Mouse (Mus musculus) thymus, postnatal 14 days (tissue): ENCODE measurements around the gene Rabep2.

Experiments
- DNase-seq: peaks from one replicate; pipeline ENCODE4 v3.0.0; 2021

The Rabep2 gene

GRCm38 (mm10) chr7:126434726-126435125 lies 6.2 kb downstream of the Rabep2 start:
- no peak for DNase-seq

DNA sequence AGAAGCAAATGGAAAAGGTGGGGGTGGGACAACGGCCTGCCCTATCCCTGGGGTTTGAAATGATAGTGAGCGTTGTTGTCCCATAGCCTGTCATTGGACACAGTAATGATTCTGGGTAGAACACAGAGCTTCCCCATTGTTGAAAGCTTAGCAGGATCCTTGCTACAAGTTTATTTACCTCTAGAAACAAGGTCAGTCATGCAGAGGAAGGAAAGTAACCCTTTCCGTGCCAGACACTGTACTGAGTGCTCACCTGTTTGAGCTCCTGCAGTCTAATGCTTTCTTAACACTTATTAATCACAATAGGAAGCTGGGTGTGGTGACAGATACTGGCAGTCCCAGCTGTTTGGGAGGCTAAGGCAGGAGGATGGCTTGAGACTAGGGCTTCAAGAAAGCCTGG lies 7.2 kb downstream of the Rabep2 start:
- no peak for DNase-seq

- peak; percentile 67 for DNase-seq
Observed at GRCm38 (mm10) chr7:126436851-126437250, 8.3 kb downstream of the Rabep2 start.

DNA sequence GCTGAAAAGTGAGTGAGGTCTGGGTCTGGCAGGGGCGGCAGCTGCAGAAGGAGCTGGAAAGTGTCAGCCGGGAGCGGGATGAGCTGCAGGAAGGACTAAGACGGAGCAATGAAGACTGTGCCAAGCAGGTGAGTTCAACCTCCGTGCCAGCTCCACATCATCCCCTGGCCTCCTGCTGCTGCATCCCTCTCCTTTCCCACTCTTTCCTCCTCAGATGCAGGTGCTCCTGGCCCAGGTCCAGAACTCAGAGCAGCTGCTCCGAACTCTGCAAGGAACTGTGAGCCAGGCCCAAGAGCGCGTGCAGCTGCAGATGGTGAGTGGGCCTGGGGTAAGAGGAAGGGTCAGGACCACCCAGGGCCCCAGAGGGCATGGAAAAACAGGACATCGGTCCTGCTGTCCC lies 11.6 kb downstream of the Rabep2 start:
- DNase-seq, result no peak

DNA sequence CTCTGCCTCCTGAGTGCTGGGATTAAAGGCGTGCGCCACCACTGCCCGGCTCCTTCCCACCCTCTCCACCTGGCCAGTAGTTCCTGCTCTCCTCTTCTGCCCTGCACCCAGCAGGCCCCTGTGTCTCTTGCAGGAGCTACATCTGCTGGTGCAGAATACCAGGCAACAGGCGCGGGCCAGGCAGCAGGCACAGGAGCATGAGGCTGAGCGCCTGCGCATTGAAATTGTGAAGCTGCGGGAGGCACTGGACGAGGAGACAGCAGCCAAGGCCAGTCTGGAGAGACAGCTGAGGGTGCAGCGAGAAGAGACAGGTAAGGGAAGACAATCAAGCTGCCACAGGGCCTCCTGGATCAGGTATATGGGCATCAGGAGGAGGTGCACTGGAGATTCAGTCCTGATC lies 15.4 kb downstream of the Rabep2 start:
- no peak for DNase-seq

- DNase-seq, result no peak
Observed at GRCm38 (mm10) chr7:126444536-126444935, 16.0 kb downstream of the Rabep2 start.

GRCm38 (mm10) chr7:126445104-126445815 lies 16.7 kb downstream of the Rabep2 start:
- no peak for DNase-seq

DNA sequence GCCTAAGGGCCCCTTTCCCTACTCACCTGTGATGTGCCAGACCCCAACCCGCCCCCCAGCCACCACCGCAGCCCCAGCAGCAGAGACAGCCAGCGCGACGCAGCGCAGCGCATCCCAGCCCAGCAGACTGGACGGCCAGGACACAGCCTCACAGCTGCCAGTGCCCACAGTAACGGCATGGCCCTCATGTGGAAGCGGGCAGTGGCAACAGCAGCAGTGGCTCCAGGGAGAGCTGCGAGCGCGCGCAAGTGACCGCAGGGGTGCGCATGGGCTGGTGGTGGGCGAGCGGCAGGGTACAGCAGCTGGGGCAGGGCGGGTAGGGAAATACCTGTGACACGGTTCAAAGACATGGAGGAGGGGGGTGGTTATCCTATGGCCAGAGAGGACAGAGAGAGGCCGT lies 17.7 kb downstream of the Rabep2 start:
- no peak for DNase-seq

DNA sequence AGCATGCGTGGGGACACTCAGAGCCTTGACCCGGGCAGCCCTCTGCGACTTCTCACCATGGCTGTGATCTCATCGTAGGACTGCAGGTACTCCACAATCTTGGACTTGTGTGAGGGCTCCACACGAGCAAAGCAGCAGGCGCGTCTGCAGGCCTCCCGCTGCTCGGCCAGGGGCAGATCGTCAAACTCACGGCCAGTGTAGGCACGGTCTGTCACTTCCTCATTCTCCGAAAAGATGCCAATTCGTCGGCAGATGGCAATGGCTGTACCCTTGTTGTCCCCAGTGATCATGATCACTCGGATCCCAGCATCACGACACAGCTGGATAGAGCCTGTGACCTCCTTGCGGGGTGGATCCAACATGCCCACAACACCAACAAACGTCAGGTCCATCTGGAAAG lies 19.9 kb downstream of the Rabep2 start:
- DNase-seq, result no peak

- no peak for DNase-seq
Observed at GRCm38 (mm10) chr7:126449991-126450390, 21.4 kb downstream of the Rabep2 start.

GRCm38 (mm10) chr7:126450641-126451040 lies 22.1 kb downstream of the Rabep2 start:
- DNase-seq, result no peak

GRCm38 (mm10) chr7:126452244-126452643 lies 23.7 kb downstream of the Rabep2 start:
- DNase-seq, result no peak

GRCm38 (mm10) chr7:126453861-126454260 lies 25.3 kb downstream of the Rabep2 start:
- no peak for DNase-seq

GRCm38 (mm10) chr7:126455242-126455641 lies 26.7 kb downstream of the Rabep2 start:
- DNase-seq, result no peak

- no peak for DNase-seq
Observed at GRCm38 (mm10) chr7:126456382-126457266, 28.1 kb downstream of the Rabep2 start.

DNA sequence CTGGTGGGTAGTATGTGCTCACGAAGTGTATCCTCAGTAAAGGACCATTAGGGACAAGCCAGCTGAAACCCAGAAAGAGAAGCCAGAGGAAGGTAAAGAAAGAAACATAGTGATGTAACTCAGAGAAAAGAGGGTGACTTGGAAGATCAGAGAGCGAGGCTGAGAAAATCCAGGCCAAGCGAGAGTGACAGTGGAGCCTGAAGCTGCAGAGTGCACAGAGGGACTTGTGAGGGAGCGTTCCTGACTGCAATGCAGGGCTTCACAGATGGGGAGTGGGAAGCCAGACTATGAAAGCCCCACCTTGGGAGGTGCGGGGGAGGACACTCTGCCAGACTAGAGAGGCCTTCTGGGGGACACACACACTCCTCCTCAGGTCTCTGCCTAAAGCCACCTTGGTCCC lies 29.7 kb downstream of the Rabep2 start:
- no peak for DNase-seq

- DNase-seq, result no peak
Observed at GRCm38 (mm10) chr7:126458844-126459618, 30.5 kb downstream of the Rabep2 start.

DNA sequence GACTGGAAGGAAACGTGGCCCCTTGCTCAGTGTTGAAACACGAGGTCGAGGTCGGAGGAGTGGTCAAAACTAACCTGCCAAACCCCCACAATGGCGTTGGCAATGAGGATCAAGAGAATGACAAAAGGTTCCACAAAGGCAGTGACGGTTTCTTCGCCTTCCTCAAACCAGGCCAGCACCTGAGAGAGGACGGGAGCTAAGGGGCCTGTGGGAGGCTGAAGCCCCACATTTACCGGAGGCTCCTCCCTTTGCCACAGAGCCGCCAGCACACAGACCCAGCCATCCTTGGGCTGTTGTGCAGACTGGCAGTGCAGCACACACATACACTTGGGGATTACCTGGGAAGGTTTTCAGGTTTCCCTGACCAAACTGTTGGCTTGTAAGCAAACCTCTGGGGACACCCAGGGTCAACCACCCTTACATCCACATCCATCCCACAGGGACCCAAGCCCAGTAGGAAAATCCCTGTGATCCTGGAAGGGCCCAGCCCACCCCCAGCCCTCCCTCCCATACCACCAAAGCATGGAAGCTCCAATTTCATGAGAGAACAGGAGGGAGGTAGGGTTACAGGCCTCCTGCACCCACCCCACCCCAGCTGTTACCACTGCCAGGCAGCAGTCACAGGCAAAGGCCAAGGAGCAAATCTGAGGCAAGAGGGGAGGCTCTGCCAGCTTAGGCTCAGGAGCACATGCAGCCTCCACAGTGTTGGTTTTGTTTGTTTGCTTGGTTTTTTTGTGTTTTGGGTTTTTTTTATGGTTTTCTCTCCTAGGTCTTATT lies 32.3 kb downstream of the Rabep2 start:
- no peak for DNase-seq

GRCm38 (mm10) chr7:126461626-126462025 lies 33.1 kb downstream of the Rabep2 start:
- DNase-seq, result no peak

- DNase-seq, result no peak
Observed at GRCm38 (mm10) chr7:126463004-126463403, 34.4 kb downstream of the Rabep2 start, which contains the start of gene Atp2a1. Gene Atp2a1, minus strand, starts transcription at chr7:126463108.

DNA sequence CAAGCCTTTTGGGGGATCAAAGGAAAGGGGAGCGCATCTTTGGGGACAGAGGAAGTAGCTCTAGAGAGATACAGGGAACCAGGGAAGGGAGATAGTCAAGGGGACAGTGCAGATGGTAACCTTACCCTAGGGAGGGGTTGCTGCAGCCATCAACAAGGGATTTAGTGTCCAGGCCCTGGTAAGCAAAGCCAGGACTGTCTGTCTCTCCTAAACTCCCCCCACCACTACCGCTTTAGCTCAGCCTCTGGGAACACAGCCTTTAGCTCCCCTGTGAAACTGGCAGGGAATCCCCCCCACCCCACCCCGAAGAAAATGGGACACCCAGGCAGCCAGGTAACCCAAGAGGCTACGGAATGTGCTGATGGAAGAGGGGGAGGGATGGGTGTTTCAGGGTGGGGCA lies 35.0 kb downstream of the Rabep2 start:
- DNase-seq, result no peak

- DNase-seq, result no peak
Observed at GRCm38 (mm10) chr7:126464121-126464520, 35.6 kb downstream of the Rabep2 start.

DNA sequence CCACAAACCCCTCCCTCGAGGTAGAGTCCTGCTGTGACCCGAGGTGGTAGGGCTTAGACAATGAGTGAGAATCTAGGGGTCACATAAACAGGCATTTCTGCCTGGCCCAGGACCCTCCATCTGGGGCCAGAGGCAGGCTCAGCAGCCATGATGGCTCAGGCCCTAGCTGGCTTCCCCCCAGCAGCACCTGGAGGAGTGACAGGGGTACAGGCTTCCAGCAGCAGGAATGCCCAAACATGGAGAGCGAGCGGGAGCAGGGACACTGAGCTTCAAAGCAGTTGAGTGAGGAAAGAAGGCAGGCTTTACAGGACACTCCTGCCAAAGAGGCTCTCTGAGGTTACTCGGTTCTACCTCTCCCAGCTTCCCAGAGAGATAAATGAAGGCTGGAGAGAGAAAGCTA lies 36.3 kb downstream of the Rabep2 start:
- no peak for DNase-seq
